Mouse (Mus musculus): Measurements from ENCODE around the gene Syn3. TPM values are rescaled to one million over a fixed set of nuclear protein-coding genes. Genes with fewer than 3 reads are reported as not detected.

Gene Syn3
- polyA plus RNA-seq, 1 experiment from 2014 or later, result 0.20 TPM

GRCm38 (mm10) chr10:86194722-86195121 lies 304.0 kb downstream of the Syn3 start:
- 61% methylated on average over 4 of the region's 4 CpGs for WGBS (ENCODE audit: insufficient replicate concordance)
- Histone ChIP-seq H3K27ac (replicated peaks) (no peak overlapping the region), H3K4me1 (replicated peaks) (no peaks in the 10 kb centered on the region), H3K4me2 (no peak overlapping the region), H3K9ac (no peak overlapping the region), H3K4me3 (replicated peaks) (no peak overlapping the region), H3K9me3 (replicated peaks) (no peaks in the 10 kb centered on the region), H3K36me3 (replicated peaks) (no peaks in the 10 kb centered on the region), H3K27me3 (no peaks in the 10 kb centered on the region)
- ATAC-seq (ENCODE audit: insufficient read depth), result no peak

- H3K9me3 ChIP-seq (replicated peaks), result no peaks in the 10 kb centered on the region
Observed at GRCm38 (mm10) chr10:86193863-86194434, 304.7 kb downstream of the Syn3 start.

GRCm38 (mm10) chr10:86188614-86189013 lies 310.1 kb downstream of the Syn3 start:
- no peak overlapping the region for H3K4me2 ChIP-seq
- H3K4me1 ChIP-seq (replicated peaks), result no peaks in the 10 kb centered on the region
- no peak overlapping the region for H3K4me3 ChIP-seq (replicated peaks)
- H3K9me3 ChIP-seq (replicated peaks), result no peaks in the 10 kb centered on the region
- no peaks in the 10 kb centered on the region for H3K27me3 ChIP-seq
- no peak overlapping the region for H3K27ac ChIP-seq (replicated peaks)
- H3K36me3 ChIP-seq (replicated peaks), result no peaks in the 10 kb centered on the region
- ATAC-seq (ENCODE audit: insufficient read depth), result no peak
- H3K9ac ChIP-seq, result no peak overlapping the region
- WGBS (ENCODE audit: insufficient replicate concordance), result 47% methylated on average over 4 of the region's 4 CpGs

More at GRCm38 (mm10) chr10:86193863-86194434, 304.7 kb downstream of the Syn3 start:
- Histone ChIP-seq H3K36me3 (replicated peaks) (no peaks in the 10 kb centered on the region), H3K27me3 (no peaks in the 10 kb centered on the region), H3K4me2 (no peak overlapping the region), H3K27ac (replicated peaks) (no peak overlapping the region), H3K9ac (no peak overlapping the region), H3K4me3 (replicated peaks) (no peak overlapping the region), H3K4me1 (replicated peaks) (no peaks in the 10 kb centered on the region)
- ATAC-seq (ENCODE audit: insufficient read depth), result no peak
- 39% methylated on average over 4 of the region's 4 CpGs for WGBS (ENCODE audit: insufficient replicate concordance)

GRCm38 (mm10) chr10:86187881-86188280 lies 310.8 kb downstream of the Syn3 start:
- no peaks in the 10 kb centered on the region for H3K27me3 ChIP-seq
- ATAC-seq (ENCODE audit: insufficient read depth), result no peak
- no peak overlapping the region for H3K4me3 ChIP-seq (replicated peaks)
- no peaks in the 10 kb centered on the region for H3K9me3 ChIP-seq (replicated peaks)
- H3K4me2 ChIP-seq, result no peak overlapping the region
- no peaks in the 10 kb centered on the region for H3K4me1 ChIP-seq (replicated peaks)
- H3K36me3 ChIP-seq (replicated peaks), result no peaks in the 10 kb centered on the region
- H3K9ac ChIP-seq, result no peak overlapping the region
- H3K27ac ChIP-seq (replicated peaks), result no peak overlapping the region
- 70% methylated on average over 5 of the region's 5 CpGs for WGBS (ENCODE audit: insufficient replicate concordance)

GRCm38 (mm10) chr10:86183148-86183885 lies 315.4 kb downstream of the Syn3 start:
- no peaks in the 10 kb centered on the region for H3K36me3 ChIP-seq (replicated peaks)
- H3K27ac ChIP-seq (replicated peaks), result no peak overlapping the region
- no peak overlapping the region for H3K4me2 ChIP-seq
- H3K9ac ChIP-seq, result no peak overlapping the region
- H3K4me1 ChIP-seq (replicated peaks), result no peaks in the 10 kb centered on the region
- no peaks in the 10 kb centered on the region for H3K9me3 ChIP-seq (replicated peaks)
- no peak overlapping the region for H3K4me3 ChIP-seq (replicated peaks)
- 27% methylated on average over 8 of the region's 8 CpGs for WGBS (ENCODE audit: insufficient replicate concordance)
- no peaks in the 10 kb centered on the region for H3K27me3 ChIP-seq
- no peak for ATAC-seq (ENCODE audit: insufficient read depth)

GRCm38 (mm10) chr10:86182183-86182805 lies 316.4 kb downstream of the Syn3 start:
- Histone ChIP-seq H3K36me3 (replicated peaks) (no peaks in the 10 kb centered on the region), H3K27ac (replicated peaks) (no peak overlapping the region), H3K4me3 (replicated peaks) (no peak overlapping the region), H3K9me3 (replicated peaks) (no peaks in the 10 kb centered on the region), H3K4me1 (replicated peaks) (no peaks in the 10 kb centered on the region), H3K9ac (no peak overlapping the region), H3K4me2 (no peak overlapping the region), H3K27me3 (no peaks in the 10 kb centered on the region)
- no peak for ATAC-seq (ENCODE audit: insufficient read depth)
- WGBS (ENCODE audit: insufficient replicate concordance), result 37% methylated on average over 3 of the region's 3 CpGs

GRCm38 (mm10) chr10:86176411-86176810 lies 322.3 kb downstream of the Syn3 start:
- Histone ChIP-seq H3K4me3 (replicated peaks) (no peak overlapping the region), H3K9ac (no peak overlapping the region), H3K27ac (replicated peaks) (no peak overlapping the region), H3K36me3 (replicated peaks) (no peaks in the 10 kb centered on the region), H3K27me3 (no peaks in the 10 kb centered on the region), H3K9me3 (replicated peaks) (no peaks in the 10 kb centered on the region), H3K4me1 (replicated peaks) (no peaks in the 10 kb centered on the region), H3K4me2 (no peak overlapping the region)
- no peak for ATAC-seq (ENCODE audit: insufficient read depth)
- WGBS (ENCODE audit: insufficient replicate concordance), result 57% methylated on average over 2 of the region's 2 CpGs

- no peak for ATAC-seq (ENCODE audit: insufficient read depth)
Observed at GRCm38 (mm10) chr10:86174017-86174416, 324.7 kb downstream of the Syn3 start.

GRCm38 (mm10) chr10:86173284-86173683 lies 325.4 kb downstream of the Syn3 start:
- no peaks in the 10 kb centered on the region for H3K36me3 ChIP-seq (replicated peaks)
- no peaks in the 10 kb centered on the region for H3K27me3 ChIP-seq
- no peaks in the 10 kb centered on the region for H3K4me1 ChIP-seq (replicated peaks)
- H3K9ac ChIP-seq, result no peak overlapping the region
- WGBS (ENCODE audit: insufficient replicate concordance), result 65% methylated on average over 4 of the region's 4 CpGs
- H3K4me3 ChIP-seq (replicated peaks), result no peak overlapping the region
- ATAC-seq (ENCODE audit: insufficient read depth), result no peak
- H3K4me2 ChIP-seq, result no peak overlapping the region
- H3K9me3 ChIP-seq (replicated peaks), result no peaks in the 10 kb centered on the region
- H3K27ac ChIP-seq (replicated peaks), result no peak overlapping the region

More at GRCm38 (mm10) chr10:86174017-86174416, 324.7 kb downstream of the Syn3 start:
- Histone ChIP-seq H3K9ac (no peak overlapping the region), H3K27ac (replicated peaks) (no peak overlapping the region), H3K9me3 (replicated peaks) (no peaks in the 10 kb centered on the region), H3K27me3 (no peaks in the 10 kb centered on the region), H3K36me3 (replicated peaks) (no peaks in the 10 kb centered on the region), H3K4me2 (no peak overlapping the region), H3K4me1 (replicated peaks) (no peaks in the 10 kb centered on the region), H3K4me3 (replicated peaks) (no peak overlapping the region)
- WGBS (ENCODE audit: insufficient replicate concordance), result 34% methylated on average over 6 of the region's 6 CpGs

- no peaks in the 10 kb centered on the region for H3K9me3 ChIP-seq (replicated peaks)
- H3K4me3 ChIP-seq (replicated peaks), result no peak overlapping the region
- H3K4me1 ChIP-seq (replicated peaks), result no peaks in the 10 kb centered on the region
- WGBS (ENCODE audit: insufficient replicate concordance), result 79% methylated on average over 1 of the region's 1 CpGs
- no peaks in the 10 kb centered on the region for H3K27me3 ChIP-seq
- no peak for ATAC-seq (ENCODE audit: insufficient read depth)
- no peak overlapping the region for H3K27ac ChIP-seq (replicated peaks)
- no peaks in the 10 kb centered on the region for H3K36me3 ChIP-seq (replicated peaks)
- H3K4me2 ChIP-seq, result no peak overlapping the region
- no peak overlapping the region for H3K9ac ChIP-seq
Observed at GRCm38 (mm10) chr10:86171246-86171645, 327.4 kb downstream of the Syn3 start.

- no peak for ATAC-seq (ENCODE audit: insufficient read depth)
- WGBS (ENCODE audit: insufficient replicate concordance), result 29% methylated on average over 2 of the region's 2 CpGs
Observed at GRCm38 (mm10) chr10:86168084-86168483, 330.6 kb downstream of the Syn3 start.

More at GRCm38 (mm10) chr10:86168084-86168483, 330.6 kb downstream of the Syn3 start:
- Histone ChIP-seq H3K9ac (no peak overlapping the region), H3K4me3 (replicated peaks) (no peak overlapping the region), H3K27ac (replicated peaks) (no peak overlapping the region), H3K4me1 (replicated peaks) (no peaks in the 10 kb centered on the region), H3K36me3 (replicated peaks) (no peaks in the 10 kb centered on the region), H3K27me3 (no peaks in the 10 kb centered on the region), H3K4me2 (no peak overlapping the region), H3K9me3 (replicated peaks) (no peaks in the 10 kb centered on the region)
